Mouse (Mus musculus) thymus, postnatal 4 days (tissue): ENCODE data around the gene Kcnk3.

ENCODE experiments used
- DNase-seq: peaks from one replicate; pipeline ENCODE4 v3.0.0; 2021

Gene Kcnk3

GRCm38 (mm10) chr5:30614221-30614620 lies 26.3 kb downstream of the Kcnk3 start:
- DNase-seq: no peak

GRCm38 (mm10) chr5:30615416-30615815 lies 27.4 kb downstream of the Kcnk3 start:
- DNase-seq: no peak

- no peak for DNase-seq
Measured at GRCm38 (mm10) chr5:30615819-30616218, 27.8 kb downstream of the Kcnk3 start.

GRCm38 (mm10) chr5:30616644-30617043 lies 28.7 kb downstream of the Kcnk3 start:
- no peak for DNase-seq

GRCm38 (mm10) chr5:30617357-30617756 lies 29.4 kb downstream of the Kcnk3 start:
- no peak for DNase-seq

GRCm38 (mm10) chr5:30617851-30618250 lies 29.9 kb downstream of the Kcnk3 start:
- DNase-seq: no peak

GRCm38 (mm10) chr5:30618376-30619003 lies 30.5 kb downstream of the Kcnk3 start:
- DNase-seq: no peak

- DNase-seq: no peak
Measured at GRCm38 (mm10) chr5:30619211-30619610, 31.2 kb downstream of the Kcnk3 start.

GRCm38 (mm10) chr5:30620567-30620966 lies 32.6 kb downstream of the Kcnk3 start:
- no peak for DNase-seq

GRCm38 (mm10) chr5:30621211-30621790 lies 33.3 kb downstream of the Kcnk3 start:
- DNase-seq: no peak

GRCm38 (mm10) chr5:30621844-30622176 lies 33.8 kb downstream of the Kcnk3 start:
- no peak for DNase-seq

- peak; percentile 55 for DNase-seq
Measured at GRCm38 (mm10) chr5:30622177-30622840, 34.3 kb downstream of the Kcnk3 start.

- no peak for DNase-seq
Measured at GRCm38 (mm10) chr5:30622841-30623185, 34.8 kb downstream of the Kcnk3 start.

GRCm38 (mm10) chr5:30623380-30623779 lies 35.4 kb downstream of the Kcnk3 start:
- DNase-seq: no peak

- no peak for DNase-seq
Measured at GRCm38 (mm10) chr5:30624311-30624710, 36.3 kb downstream of the Kcnk3 start.

GRCm38 (mm10) chr5:30624908-30625307 lies 36.9 kb downstream of the Kcnk3 start:
- no peak for DNase-seq

GRCm38 (mm10) chr5:30625379-30625778 lies 37.4 kb downstream of the Kcnk3 start:
- DNase-seq: no peak

- DNase-seq: no peak
Measured at GRCm38 (mm10) chr5:30626331-30627105, 38.5 kb downstream of the Kcnk3 start.

- no peak for DNase-seq
Measured at GRCm38 (mm10) chr5:30628511-30628910, 40.5 kb downstream of the Kcnk3 start.

GRCm38 (mm10) chr5:30630401-30630800 lies 42.4 kb downstream of the Kcnk3 start:
- DNase-seq: no peak

GRCm38 (mm10) chr5:30632134-30632533 lies 44.2 kb downstream of the Kcnk3 start:
- no peak for DNase-seq

- peak; percentile 32 for DNase-seq
Measured at GRCm38 (mm10) chr5:30636994-30637393, 49.0 kb downstream of the Kcnk3 start.

GRCm38 (mm10) chr5:30638041-30638440 lies 50.1 kb downstream of the Kcnk3 start:
- DNase-seq: peak; percentile 65
